Mouse (Mus musculus) liver, embryonic 16.5 days (tissue): ENCODE results near the gene Nemp2. TPM values are rescaled to one million over a fixed set of nuclear protein-coding genes. Genes with fewer than 3 reads are reported as not detected.

Experiments used
- ATAC-seq: fragments of 200-750 bp; cut with Nextera tagmentation; 2 replicates; pipeline ENCODE4 v1.8.0; 2017; ENCODE audit warnings: low read depth, mild to moderate bottlenecking, moderate number of reproducible peaks, moderate library complexity
- H3K27ac ChIP-seq: fragments of 300-500 bp; sonication (generic); 2 replicates; pipeline ENCODE4 v1.5.1; 2014; ENCODE audit warnings: mild to moderate bottlenecking, low read length
- H3K27me3 ChIP-seq: fragments of 300-500 bp; sonication (generic); 2 replicates; pipeline ENCODE4 v1.6.1; 2014; ENCODE audit warnings: low read depth, low read length, mixed read lengths; ENCODE audit not compliant: control insufficient read depth, insufficient read depth
- H3K36me3 ChIP-seq: fragments of 300-500 bp; sonication (generic); 2 replicates; pipeline ENCODE4 v1.6.1; 2014; ENCODE audit warnings: mild to moderate bottlenecking; ENCODE audit not compliant: control insufficient read depth, insufficient read depth
- H3K4me1 ChIP-seq: fragments of 300-500 bp; sonication (generic); 2 replicates; pipeline ENCODE4 v1.6.1; 2014; ENCODE audit warnings: low read depth, low read length, mixed read lengths; ENCODE audit not compliant: control insufficient read depth
- H3K4me2 ChIP-seq: fragments of 300-500 bp; sonication (generic); 2 replicates; pipeline ENCODE4 v1.6.1; 2014; ENCODE audit warnings: low read depth, low read length, mixed read lengths
- H3K4me3 ChIP-seq: fragments of 300-500 bp; sonication (generic); 2 replicates; pipeline ENCODE4 v1.5.1; 2014; ENCODE audit warnings: low read depth, mild to moderate bottlenecking, low read length
- H3K9ac ChIP-seq: fragments of 300-500 bp; sonication (generic); 2 replicates; pipeline ENCODE4 v1.6.1; 2014; ENCODE audit warnings: low read depth, low read length
- H3K9me3 ChIP-seq: fragments of 300-500 bp; sonication (generic); replicated peaks from 2 replicates; pipeline ENCODE4 v1.6.1; 2016; ENCODE audit warnings: low read length; ENCODE audit not compliant: control insufficient read depth
- WGBS: fragments of 180-500 bp; shearing (Covaris S2); extraction: QIAGEN DNeasy Blood & Tissue Kit; methylation state at CpG from one replicate; pipeline ENCODE4 v1.1.7; 2014; ENCODE audit not compliant: insufficient replicate concordance; 5-methylcytosine and 5-hydroxymethylcytosine counted together
- polyA plus RNA-seq: library from polyadenylated mRNA; unstranded; fragments of >200 nt; fragmentation: Nextera tagmentation; extraction: Ambion mirVana; gene quantifications from 2 replicates; pipeline ENCODE4 v1.2.1, GENCODE M21; 2015

Gene Nemp2
- polyA plus RNA-seq, 1 experiment from 2014 or later: 1.5 TPM

GRCm38 (mm10) chr1:52640736-52641135, 10.2 kb downstream of the Nemp2 start:
- Histone ChIP-seq H3K9me3 (no peaks in the 10 kb centered on the region), H3K4me1 (no peaks in the 10 kb centered on the region), H3K36me3 (no peaks in the 10 kb centered on the region), H3K4me2 (no peak overlapping the region), H3K4me3 (no peak overlapping the region), H3K9ac (no peak overlapping the region), H3K27ac (no peak overlapping the region), H3K27me3 (no peaks in the 10 kb centered on the region)
- 58% methylated on average over 4 of the region's 4 CpGs for WGBS
- no peak for ATAC-seq

GRCm38 (mm10) chr1:52648153-52649027, 17.9 kb downstream of the Nemp2 start:
- Histone ChIP-seq H3K9ac (no peak overlapping the region), H3K27ac (no peak overlapping the region), H3K4me1 (no peaks in the 10 kb centered on the region; the same call in 1 of the 2 replicates), H3K36me3 (no peaks in the 10 kb centered on the region), H3K27me3 (no peaks in the 10 kb centered on the region), H3K9me3 (no peaks in the 10 kb centered on the region), H3K4me3 (no peak overlapping the region), H3K4me2 (no peak overlapping the region)
- WGBS: 59% methylated on average over 11 of the region's 11 CpGs
- no peak for ATAC-seq

GRCm38 (mm10) chr1:52650066-52650465, 19.6 kb downstream of the Nemp2 start:
- 61% methylated on average over 5 of the region's 5 CpGs for WGBS
- Histone ChIP-seq H3K9me3 (no peaks in the 10 kb centered on the region), H3K27me3 (no peaks in the 10 kb centered on the region), H3K27ac (no peak overlapping the region), H3K4me2 (no peak overlapping the region), H3K36me3 (no peaks in the 10 kb centered on the region), H3K4me1 (no peaks in the 10 kb centered on the region; the same call in 1 of the 2 replicates), H3K9ac (no peak overlapping the region), H3K4me3 (no peak overlapping the region)
- no peak for ATAC-seq

- H3K4me3 ChIP-seq: no peak overlapping the region
- no peaks in the 10 kb centered on the region for H3K9me3 ChIP-seq
- H3K36me3 ChIP-seq: no peaks in the 10 kb centered on the region
- no peak overlapping the region for H3K4me2 ChIP-seq
- WGBS: 62% methylated on average over 3 of the region's 3 CpGs
- no peak overlapping the region for H3K9ac ChIP-seq
- H3K27ac ChIP-seq: no peak overlapping the region
- no peaks in the 10 kb centered on the region; the same call in 1 of the 2 replicates for H3K4me1 ChIP-seq
- no peaks in the 10 kb centered on the region for H3K27me3 ChIP-seq
- ATAC-seq: no peak
Observed at GRCm38 (mm10) chr1:52652601-52653253, 22.2 kb downstream of the Nemp2 start.

GRCm38 (mm10) chr1:52653366-52653765, 22.9 kb downstream of the Nemp2 start:
- Histone ChIP-seq H3K9me3 (no peaks in the 10 kb centered on the region), H3K9ac (no peak overlapping the region), H3K4me3 (no peak overlapping the region), H3K4me1 (no peaks in the 10 kb centered on the region; the same call in 1 of the 2 replicates), H3K36me3 (no peaks in the 10 kb centered on the region), H3K27ac (no peak overlapping the region), H3K27me3 (no peaks in the 10 kb centered on the region), H3K4me2 (no peak overlapping the region)
- WGBS: 45% methylated on average over 1 of the region's 1 CpGs
- no peak for ATAC-seq

- Histone ChIP-seq H3K27ac (0 out of 2 replicates have a peak overlapping the region, but pooled peaks have one; percentile 9), H3K9ac (no peak overlapping the region), H3K4me2 (no peak overlapping the region), H3K27me3 (no peaks in the 10 kb centered on the region), H3K9me3 (no peaks in the 10 kb centered on the region), H3K4me3 (no peak overlapping the region), H3K36me3 (no peaks in the 10 kb centered on the region), H3K4me1 (no peaks in the 10 kb centered on the region; the same call in 1 of the 2 replicates)
- 0 out of 2 replicates have a peak, but pooled peaks have one; percentile 11 for ATAC-seq
- 24% methylated on average over 4 of the region's 4 CpGs for WGBS
Observed at GRCm38 (mm10) chr1:52655153-52655552, 24.6 kb downstream of the Nemp2 start.

GRCm38 (mm10) chr1:52658160-52658559, 27.7 kb downstream of the Nemp2 start:
- 72% methylated on average over 7 of the region's 7 CpGs for WGBS

GRCm38 (mm10) chr1:52660278-52660677, 29.8 kb downstream of the Nemp2 start:
- Histone ChIP-seq H3K4me1 (no peaks in the 10 kb centered on the region), H3K36me3 (no peaks in the 10 kb centered on the region), H3K9ac (no peak overlapping the region), H3K27me3 (no peaks in the 10 kb centered on the region), H3K9me3 (no peaks in the 10 kb centered on the region), H3K27ac (no peak overlapping the region), H3K4me3 (no peak overlapping the region), H3K4me2 (no peak overlapping the region)
- WGBS: 41% methylated on average over 2 of the region's 2 CpGs
- ATAC-seq: no peak

More at GRCm38 (mm10) chr1:52658160-52658559, 27.7 kb downstream of the Nemp2 start:
- Histone ChIP-seq H3K4me2 (no peak overlapping the region), H3K4me3 (no peak overlapping the region), H3K9me3 (no peaks in the 10 kb centered on the region), H3K27me3 (no peaks in the 10 kb centered on the region), H3K9ac (no peak overlapping the region), H3K36me3 (no peaks in the 10 kb centered on the region), H3K4me1 (no peaks in the 10 kb centered on the region), H3K27ac (no peak overlapping the region)
- ATAC-seq: no peak

GRCm38 (mm10) chr1:52660765-52661164, 30.3 kb downstream of the Nemp2 start:
- 60% methylated on average over 12 of the region's 12 CpGs for WGBS
- Histone ChIP-seq H3K27me3 (no peaks in the 10 kb centered on the region), H3K9me3 (no peaks in the 10 kb centered on the region), H3K9ac (no peak overlapping the region), H3K4me3 (no peak overlapping the region), H3K4me2 (no peak overlapping the region), H3K4me1 (no peaks in the 10 kb centered on the region), H3K36me3 (no peaks in the 10 kb centered on the region), H3K27ac (no peak overlapping the region)
- no peak for ATAC-seq
